Mouse (Mus musculus): ENCODE measurements at regions not wholly inside any gene's neighbourhood (a gene's known extent, or its start where the extent isn't known, plus 50 kb on each side); places are given as distances from the start of the nearest gene placed in this dataset.

- TF ChIP-seq EP300 (IDR thresholded peaks at IDR 0.05; ENCODE audit: low read depth): no peak
- no peak for TF ChIP-seq CTCF (IDR thresholded peaks at IDR 0.05; ENCODE audit: low read depth)
Observed at GRCm38 (mm10) chr2:115213181-115213970, 368.1 kb upstream of the BC052040 start.

All from heart, postnatal 0 days (tissue).